Mouse (Mus musculus) brain, adult 10 weeks (tissue): ENCODE data around the gene Pip. TPM values are rescaled to one million over a fixed set of nuclear protein-coding genes. Genes with fewer than 3 reads are reported as not detected.

Experiments
- polyA plus RNA-seq: library from polyadenylated mRNA; stranded (reverse); fragments of 350-450 nt; fragmentation: Illumina TruSeq; extraction: RNeasy Lipid Tissue Mini Kit (QIAGEN cat#74804); gene quantifications from one replicate; pipeline ENCODE4 v1.2.3, GENCODE M21; 2015; ENCODE audit warnings: low read depth, low replicate concordance

Gene Pip
- polyA plus RNA-seq: not detected

GRCm38 (mm10) chr6:41847235-41847634, at the start of gene Pip:
Pip (plus strand) TSS chr6:41847535.

GRCm38 (mm10) chr6:41852689-41853088, 5.4 kb downstream of the Pip start, which contains the start of gene Sval2:
Sval2 (plus strand) TSS chr6:41852989.

Other genes starting within 250 kb of the Pip start
- 86.6 TPM for gene Ephb6, start 242.1 kb upstream of the Pip start, polyA plus RNA-seq
- gene Trpv6, start 211.1 kb upstream of the Pip start, polyA plus RNA-seq: 1.0 TPM
- not detected for gene Trpv5, start 166.8 kb upstream of the Pip start, polyA plus RNA-seq
- gene Llcfc1, start 163.1 kb upstream of the Pip start, polyA plus RNA-seq: not detected
- gene Kel, start 143.2 kb upstream of the Pip start, polyA plus RNA-seq: not detected
- not detected for gene Olfr459, start 72.4 kb upstream of the Pip start, polyA plus RNA-seq
- not detected for gene Sval2, start 5.5 kb downstream of the Pip start, polyA plus RNA-seq
- gene Sval1, start 104.1 kb downstream of the Pip start, polyA plus RNA-seq: not detected
- gene Sval3, start 120.6 kb downstream of the Pip start, polyA plus RNA-seq: not detected
- not detected for gene Sva, start 190.9 kb downstream of the Pip start, polyA plus RNA-seq